Mouse (Mus musculus) embryonic facial prominence, embryonic 11.5 days (tissue): ENCODE measurements around the gene Ptpn1. TPM values are rescaled to one million over a fixed set of nuclear protein-coding genes. Genes with fewer than 3 reads are reported as not detected.

ENCODE experiments used
- ATAC-seq: fragments of 200-750 bp; cut with Nextera tagmentation; replicated peaks from 2 replicates; pipeline ENCODE4 v1.8.0; 2017; ENCODE audit warnings: low read depth; ENCODE audit not compliant: insufficient number of reproducible peaks, low FRiP score, low TSS enrichment
- DNase-seq: peaks from one replicate; pipeline ENCODE4 v3.0.0-alpha.2; 2015; ENCODE audit warnings: low spot score
- H3K27ac ChIP-seq: fragments of 300-500 bp; sonication (generic); replicated peaks from 2 replicates; pipeline ENCODE4 v1.5.1; 2014; ENCODE audit warnings: mild to moderate bottlenecking, low read depth, low read length, control low read depth
- H3K27me3 ChIP-seq: fragments of 300-500 bp; sonication (generic); 2 replicates; pipeline ENCODE4 v1.6.1; 2014; ENCODE audit warnings: mild to moderate bottlenecking, low read length, moderate library complexity, mixed read lengths; ENCODE audit not compliant: control insufficient read depth, insufficient read depth
- H3K36me3 ChIP-seq: fragments of 300-500 bp; sonication (generic); replicated peaks from 2 replicates; pipeline ENCODE4 v1.6.1; 2014; ENCODE audit warnings: low read depth, mild to moderate bottlenecking, low read length, moderate library complexity, mixed read lengths; ENCODE audit not compliant: control insufficient read depth, insufficient read depth
- H3K4me1 ChIP-seq: fragments of 300-500 bp; sonication (generic); 2 replicates; pipeline ENCODE4 v1.6.1; 2014; ENCODE audit warnings: low read length, mixed read lengths; ENCODE audit not compliant: control insufficient read depth, insufficient read depth
- H3K4me2 ChIP-seq: fragments of 300-500 bp; sonication (generic); 2 replicates; pipeline ENCODE4 v1.6.1; 2014; ENCODE audit warnings: low read depth, mild to moderate bottlenecking, control low read depth, low read length, moderate library complexity
- H3K4me3 ChIP-seq: fragments of 300-500 bp; sonication (generic); 2 replicates; pipeline ENCODE4 v1.5.1; 2014; ENCODE audit warnings: low read depth, low read length, control low read depth
- H3K9ac ChIP-seq: fragments of 300-500 bp; sonication (generic); replicated peaks from 2 replicates; pipeline ENCODE4 v1.6.1; 2014; ENCODE audit warnings: mild to moderate bottlenecking, control low read depth, low read length
- H3K9me3 ChIP-seq: fragments of 300-500 bp; sonication (generic); replicated peaks from 2 replicates; pipeline ENCODE4 v1.6.1; 2016; ENCODE audit warnings: mild to moderate bottlenecking, low read length, inconsistent platforms, mixed read lengths; ENCODE audit not compliant: control insufficient read depth
- WGBS: fragments of 180-500 bp; shearing (Covaris S2); extraction: QIAGEN DNeasy Blood & Tissue Kit; methylation state at CpG from one replicate; pipeline ENCODE4 v1.1.7; 2014; 5-methylcytosine and 5-hydroxymethylcytosine counted together
- polyA plus RNA-seq: library from polyadenylated mRNA; unstranded; fragments of >200 nt; fragmentation: Nextera tagmentation; extraction: Ambion mirVana; gene quantifications from 2 replicates; pipeline ENCODE4 v1.2.1, GENCODE M21; 2014

The Ptpn1 gene
- polyA plus RNA-seq = 56.6 and 60.4 TPM in 2 replicates

- under 1% methylated on average over 75 of the region's 99 CpGs for WGBS
- DNase-seq (peak; percentile 96), ATAC-seq (peak; percentile 91)
- no peaks in the 10 kb centered on the region for H3K27me3 ChIP-seq
- H3K9ac ChIP-seq = peak within 1 kb of the TSS; percentile 85
- H3K4me1 ChIP-seq = no peaks in the 10 kb centered on the region
- H3K36me3 ChIP-seq = no peaks in the 10 kb centered on the region
- H3K4me3 ChIP-seq = peak within 1 kb of the TSS; percentile 91
- H3K4me2 ChIP-seq = peak within 1 kb of the TSS; percentile 85
- no peaks in the 10 kb centered on the region for H3K9me3 ChIP-seq
- 0 out of 2 replicates have a peak within 1 kb of the TSS, but pooled peaks have one; percentile 41 for H3K27ac ChIP-seq
Observed at GRCm38 (mm10) chr2:167931985-167932726, at the start of gene Ptpn1. Ptpn1 (plus strand) TSS chr2:167932057.

DNA sequence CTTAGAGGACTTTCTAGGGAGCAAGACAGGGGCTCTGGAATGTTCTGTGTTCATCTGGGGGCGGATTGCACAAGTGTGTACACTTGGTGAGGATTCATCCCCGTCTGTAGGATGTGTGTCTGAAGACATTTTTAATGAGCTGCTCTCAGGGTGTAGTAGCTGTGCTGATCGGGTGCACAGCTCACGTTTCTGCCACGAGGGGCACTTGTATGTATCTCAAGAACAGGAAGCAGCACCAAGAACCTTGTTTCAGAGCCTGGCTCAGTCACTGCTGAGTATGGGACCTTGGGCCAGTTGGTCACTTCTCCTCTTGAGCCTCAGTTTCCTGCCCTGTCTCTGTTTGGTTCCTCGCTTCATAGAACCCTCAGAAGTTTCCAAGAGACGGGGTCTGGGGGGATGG, 45.4 kb upstream of the Ptpn1 start:
- no peak for ATAC-seq
- WGBS = 75% methylated on average over 7 of the region's 7 CpGs
- Histone ChIP-seq H3K9me3 (no peaks in the 10 kb centered on the region), H3K4me2 (no peak overlapping the region), H3K27me3 (no peaks in the 10 kb centered on the region), H3K27ac (no peak overlapping the region), H3K9ac (no peak overlapping the region), H3K36me3 (no peaks in the 10 kb centered on the region), H3K4me3 (no peak overlapping the region), H3K4me1 (no peaks in the 10 kb centered on the region; the same call in 1 of the 2 replicates)
- DNase-seq = no peak

GRCm38 (mm10) chr2:167887516-167888347, 44.1 kb upstream of the Ptpn1 start:
- H3K4me1 ChIP-seq = no peaks in the 10 kb centered on the region; the same call in 1 of the 2 replicates
- WGBS = 12% methylated on average over 22 of the region's 22 CpGs
- H3K27ac ChIP-seq = no peak overlapping the region
- H3K27me3 ChIP-seq = no peaks in the 10 kb centered on the region
- DNase-seq (peak; percentile 43), ATAC-seq (no peak)
- H3K4me2 ChIP-seq = peak overlapping the region; percentile 43
- H3K9ac ChIP-seq = no peak overlapping the region
- no peaks in the 10 kb centered on the region for H3K9me3 ChIP-seq
- H3K36me3 ChIP-seq = no peaks in the 10 kb centered on the region
- H3K4me3 ChIP-seq = peak overlapping the region; percentile 12; the same call in 1 of the 2 replicates

GRCm38 (mm10) chr2:167888834-167889233, 43.0 kb upstream of the Ptpn1 start:
- no peaks in the 10 kb centered on the region; the same call in 1 of the 2 replicates for H3K4me1 ChIP-seq
- no peak overlapping the region for H3K9ac ChIP-seq
- WGBS = 62% methylated on average over 6 of the region's 6 CpGs
- H3K9me3 ChIP-seq = no peaks in the 10 kb centered on the region
- no peaks in the 10 kb centered on the region for H3K27me3 ChIP-seq
- H3K4me3 ChIP-seq = no peak overlapping the region
- no peaks in the 10 kb centered on the region for H3K36me3 ChIP-seq
- ATAC-seq (no peak), DNase-seq (no peak)
- H3K4me2 ChIP-seq = no peak overlapping the region
- no peak overlapping the region for H3K27ac ChIP-seq

GRCm38 (mm10) chr2:167889886-167890285, 42.0 kb upstream of the Ptpn1 start:
- no peak overlapping the region for H3K4me3 ChIP-seq
- WGBS = 73% methylated on average over 4 of the region's 4 CpGs

GRCm38 (mm10) chr2:167891908-167892307, 39.9 kb upstream of the Ptpn1 start:
- Histone ChIP-seq H3K36me3 (no peaks in the 10 kb centered on the region), H3K27ac (no peak overlapping the region), H3K9ac (no peak overlapping the region; the same call in 1 of the 2 replicates), H3K4me2 (no peak overlapping the region), H3K4me3 (no peak overlapping the region), H3K9me3 (no peaks in the 10 kb centered on the region), H3K27me3 (peaks cover 2% of the 10 kb centered on the region; the same call in 1 of the 2 replicates), H3K4me1 (no peaks in the 10 kb centered on the region; the same call in 1 of the 2 replicates)
- 9% methylated on average over 9 of the region's 9 CpGs for WGBS
- peak; percentile 78 for DNase-seq
- no peak; the same call in 1 of the 2 replicates for ATAC-seq

More at GRCm38 (mm10) chr2:167889886-167890285, 42.0 kb upstream of the Ptpn1 start:
- no peak overlapping the region for H3K9ac ChIP-seq
- no peak overlapping the region for H3K4me2 ChIP-seq
- H3K27me3 ChIP-seq = no peaks in the 10 kb centered on the region
- H3K9me3 ChIP-seq = no peaks in the 10 kb centered on the region
- DNase-seq = no peak
- H3K27ac ChIP-seq = no peak overlapping the region
- H3K36me3 ChIP-seq = no peaks in the 10 kb centered on the region
- no peaks in the 10 kb centered on the region; the same call in 1 of the 2 replicates for H3K4me1 ChIP-seq
- no peak for ATAC-seq

DNA sequence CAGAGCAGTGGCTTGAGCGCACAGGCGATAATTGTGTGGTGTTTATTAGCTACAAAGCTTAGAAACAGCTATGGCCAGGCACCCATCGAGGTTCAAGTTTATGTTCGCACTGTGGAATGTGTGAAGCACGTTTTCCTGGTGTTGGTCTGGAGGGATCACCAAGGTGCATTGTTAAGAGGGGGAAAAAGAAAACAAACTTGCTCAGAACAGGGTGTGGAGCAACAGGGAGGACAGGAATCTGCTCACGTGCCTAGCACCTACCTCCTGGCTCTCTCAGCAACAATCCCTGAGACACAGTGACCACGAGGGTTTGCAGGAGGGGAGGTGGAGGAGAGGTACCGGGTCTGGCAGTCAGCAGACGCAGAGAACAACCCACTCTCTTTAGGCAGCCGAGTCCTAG, 38.2 kb upstream of the Ptpn1 start:
- Histone ChIP-seq H3K36me3 (no peaks in the 10 kb centered on the region), H3K4me2 (no peak overlapping the region), H3K27ac (no peak overlapping the region), H3K9ac (no peak overlapping the region), H3K4me3 (no peak overlapping the region), H3K9me3 (no peaks in the 10 kb centered on the region), H3K4me1 (no peaks in the 10 kb centered on the region), H3K27me3 (peaks cover 2% of the 10 kb centered on the region; the same call in 1 of the 2 replicates)
- ATAC-seq (no peak), DNase-seq (no peak)
- WGBS = 57% methylated on average over 10 of the region's 10 CpGs
